Mouse (Mus musculus) neural tube, embryonic 12.5 days (tissue): ENCODE data around the gene Pxdn. TPM values are rescaled to one million over a fixed set of nuclear protein-coding genes. Genes with fewer than 3 reads are reported as not detected.
A peak's percentile ranks its signal among the peaks of the same experiment; 100 is the strongest.

Source experiments
- ATAC-seq: fragments of 200-750 bp; cut with Nextera tagmentation; 2 replicates; pipeline ENCODE4 v1.8.0; 2017; ENCODE audit warnings: low read depth, mild to moderate bottlenecking, moderate TSS enrichment, moderate library complexity; ENCODE audit not compliant: low FRiP score
- H3K27ac ChIP-seq: fragments of 300-500 bp; sonication (generic); 2 replicates; pipeline ENCODE4 v1.5.1; 2016
- H3K27me3 ChIP-seq: fragments of 300-500 bp; sonication (generic); replicated peaks from 2 replicates; pipeline ENCODE4 v1.6.1; 2016; ENCODE audit warnings: mild to moderate bottlenecking
- H3K36me3 ChIP-seq: fragments of 300-500 bp; sonication (generic); 2 replicates; pipeline ENCODE4 v1.6.1; 2016; ENCODE audit warnings: mild to moderate bottlenecking
- H3K4me1 ChIP-seq: fragments of 300-500 bp; sonication (generic); 2 replicates; pipeline ENCODE4 v1.6.1; 2016
- H3K4me2 ChIP-seq: fragments of 300-500 bp; sonication (generic); replicated peaks from 2 replicates; pipeline ENCODE4 v1.6.1; 2016; ENCODE audit warnings: mild to moderate bottlenecking
- H3K4me3 ChIP-seq: fragments of 300-500 bp; sonication (generic); 2 replicates; pipeline ENCODE4 v1.5.1; 2016
- H3K9ac ChIP-seq: fragments of 300-500 bp; sonication (generic); 2 replicates; pipeline ENCODE4 v1.6.1; 2016; ENCODE audit warnings: mild to moderate bottlenecking
- H3K9me3 ChIP-seq: fragments of 300-500 bp; sonication (generic); 2 replicates; pipeline ENCODE4 v1.6.1; 2016; ENCODE audit warnings: mild to moderate bottlenecking
- WGBS: fragments of 180-500 bp; shearing (Covaris S2); methylation state at CpG from one replicate; pipeline ENCODE4 v1.1.7; 2016; 5-methylcytosine and 5-hydroxymethylcytosine counted together
- polyA plus RNA-seq: library from polyadenylated mRNA; unstranded; fragments of >200 nt; fragmentation: Nextera tagmentation; extraction: Ambion mirVana; gene quantifications from 2 replicates; pipeline ENCODE4 v1.2.1, GENCODE M21; 2016

Gene Pxdn
- polyA plus RNA-seq, 1 experiment from 2014 or later = 74.1 TPM

DNA sequence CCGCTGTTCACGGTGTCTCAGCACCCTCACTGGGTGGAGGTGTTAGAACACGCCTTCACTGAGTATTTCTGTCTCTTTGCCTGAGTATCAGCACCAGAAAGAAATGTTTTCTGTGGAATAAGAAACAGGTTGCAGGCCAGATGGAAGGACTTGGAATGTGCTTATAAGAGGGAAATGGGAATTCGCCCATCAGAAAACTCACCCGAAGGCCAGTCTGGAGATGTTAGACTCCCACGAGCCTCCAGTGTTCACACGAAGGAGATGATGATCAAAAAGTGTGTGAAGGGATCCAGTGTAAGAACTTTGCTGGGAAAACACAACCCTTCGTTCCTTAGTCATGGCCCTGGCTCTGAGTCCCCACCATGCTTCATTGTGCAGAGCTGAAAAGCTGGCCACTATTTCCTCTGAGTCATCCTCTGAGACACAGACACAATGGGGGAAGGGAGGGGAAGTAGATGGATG lies 3.3 kb upstream of the Pxdn start:
- no peaks in the 10 kb centered on the region for H3K36me3 ChIP-seq

DNA sequence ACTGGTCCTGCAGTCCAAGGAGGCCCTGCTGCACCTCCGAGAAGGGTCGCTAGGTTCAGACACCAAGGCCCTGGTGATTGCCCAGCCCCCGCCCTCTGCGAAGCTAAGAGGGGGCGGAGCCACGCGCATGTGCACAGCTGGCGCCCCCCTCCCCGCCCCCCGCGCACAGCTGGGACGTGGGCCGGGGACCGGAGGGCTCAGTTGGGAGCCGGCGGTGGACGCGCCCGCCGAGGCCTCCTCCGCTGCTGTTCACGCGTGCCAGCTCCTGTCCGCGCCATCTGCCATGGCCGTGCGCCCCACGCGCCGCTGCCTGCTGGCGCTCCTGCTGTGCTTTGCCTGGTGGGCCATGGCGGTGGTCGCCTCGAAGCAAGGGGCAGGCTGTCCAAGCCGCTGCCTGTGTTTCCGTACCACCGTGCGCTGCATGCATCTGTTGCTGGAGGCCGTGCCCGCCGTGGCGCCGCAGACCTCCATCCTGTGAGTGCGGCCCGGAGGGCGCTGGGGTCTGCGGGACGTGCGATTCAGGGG lies 505 bp downstream of the Pxdn start:
- Histone ChIP-seq H3K36me3 (no peaks in the 10 kb centered on the region), H3K27ac (peak overlapping the region; percentile 75), H3K9me3 (no peaks in the 10 kb centered on the region), H3K4me2 (peak overlapping the region; percentile 84), H3K27me3 (no peaks in the 10 kb centered on the region), H3K4me1 (peaks cover 30% of the 10 kb centered on the region), H3K9ac (peak overlapping the region; percentile 89), H3K4me3 (peak overlapping the region; percentile 85)
- peak; percentile 91 for ATAC-seq
- WGBS = under 1% methylated on average over 49 of the region's 49 CpGs

More for the DNA sequence above, 3.3 kb upstream of the Pxdn start:
- H3K4me1 ChIP-seq = peaks cover 11% of the 10 kb centered on the region
- H3K4me3 ChIP-seq = no peak overlapping the region
- 79% methylated on average over 8 of the region's 8 CpGs for WGBS
- H3K27me3 ChIP-seq = no peaks in the 10 kb centered on the region
- no peak overlapping the region for H3K27ac ChIP-seq
- H3K9me3 ChIP-seq = no peaks in the 10 kb centered on the region
- ATAC-seq = no peak
- no peak overlapping the region for H3K4me2 ChIP-seq
- no peak overlapping the region for H3K9ac ChIP-seq

DNA sequence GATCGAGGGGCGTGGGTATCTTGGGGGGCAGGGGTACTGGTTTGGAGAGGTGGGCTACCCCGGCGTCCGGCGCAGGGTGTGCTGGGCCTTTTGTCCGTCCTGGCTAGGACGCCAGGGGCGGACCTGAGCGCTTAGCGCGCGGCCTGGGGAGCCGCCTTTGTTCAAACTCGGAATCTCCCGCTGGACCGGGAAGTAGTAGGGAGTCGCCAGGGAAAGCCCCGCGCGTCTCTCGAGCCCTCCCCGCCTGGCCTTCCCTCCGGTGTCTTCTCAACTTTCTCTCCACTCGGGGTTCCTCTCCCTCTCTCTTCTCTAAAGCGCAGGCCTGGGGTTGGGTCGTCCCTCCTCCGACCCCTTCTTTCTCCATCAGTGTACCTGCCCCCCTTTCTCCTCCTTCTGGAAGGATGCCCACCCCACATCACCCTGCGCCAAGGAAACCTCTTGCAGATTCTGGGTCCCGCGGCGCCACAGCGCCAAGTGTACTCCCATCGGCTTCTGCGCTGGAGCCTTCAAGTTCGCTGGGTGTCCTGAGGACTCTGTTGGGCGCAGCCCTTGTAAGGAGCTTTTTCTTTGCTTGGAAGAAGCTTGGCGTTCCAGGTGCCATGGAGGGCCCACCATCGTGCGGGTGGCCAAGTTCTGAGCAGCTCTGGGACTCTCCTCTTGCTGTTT lies 1.1 kb downstream of the Pxdn start:
- Histone ChIP-seq H3K4me3 (peak overlapping the region; percentile 85), H3K9me3 (no peaks in the 10 kb centered on the region), H3K36me3 (no peaks in the 10 kb centered on the region), H3K4me2 (peak overlapping the region; percentile 84), H3K4me1 (peaks cover 30% of the 10 kb centered on the region), H3K27me3 (no peaks in the 10 kb centered on the region), H3K27ac (peak overlapping the region; percentile 75), H3K9ac (peak overlapping the region; percentile 89)
- peak; percentile 80 for ATAC-seq
- WGBS = under 1% methylated on average over 35 of the region's 40 CpGs

DNA sequence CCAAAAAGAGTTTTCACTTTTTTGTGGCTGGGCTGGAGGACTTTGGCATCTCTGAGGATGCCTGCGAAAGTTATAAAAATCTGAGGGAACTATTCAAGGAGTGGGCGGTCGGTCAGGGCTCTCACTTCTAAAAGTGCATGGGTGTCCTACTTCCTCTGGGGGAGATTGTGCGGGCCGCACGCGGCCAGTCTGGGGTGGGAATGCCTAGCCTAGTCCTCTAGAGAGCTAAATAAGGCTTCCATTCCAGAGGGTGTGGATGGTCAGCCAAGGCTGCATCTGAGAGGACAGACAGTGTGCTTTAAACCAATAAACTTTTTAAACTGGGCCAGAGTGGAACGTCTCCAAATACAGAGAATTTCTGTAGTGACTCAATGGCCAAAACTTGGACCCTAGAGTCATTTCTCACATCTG lies 1.9 kb downstream of the Pxdn start:
- H3K36me3 ChIP-seq = no peaks in the 10 kb centered on the region
- 5% methylated on average over 8 of the region's 8 CpGs for WGBS
- H3K4me2 ChIP-seq = peak overlapping the region; percentile 84
- no peaks in the 10 kb centered on the region for H3K27me3 ChIP-seq
- no peak for ATAC-seq
- H3K4me3 ChIP-seq = peak overlapping the region; percentile 85
- H3K27ac ChIP-seq = no peak overlapping the region
- peak overlapping the region; percentile 89 for H3K9ac ChIP-seq
- no peaks in the 10 kb centered on the region for H3K9me3 ChIP-seq
- H3K4me1 ChIP-seq = peaks cover 30% of the 10 kb centered on the region

DNA sequence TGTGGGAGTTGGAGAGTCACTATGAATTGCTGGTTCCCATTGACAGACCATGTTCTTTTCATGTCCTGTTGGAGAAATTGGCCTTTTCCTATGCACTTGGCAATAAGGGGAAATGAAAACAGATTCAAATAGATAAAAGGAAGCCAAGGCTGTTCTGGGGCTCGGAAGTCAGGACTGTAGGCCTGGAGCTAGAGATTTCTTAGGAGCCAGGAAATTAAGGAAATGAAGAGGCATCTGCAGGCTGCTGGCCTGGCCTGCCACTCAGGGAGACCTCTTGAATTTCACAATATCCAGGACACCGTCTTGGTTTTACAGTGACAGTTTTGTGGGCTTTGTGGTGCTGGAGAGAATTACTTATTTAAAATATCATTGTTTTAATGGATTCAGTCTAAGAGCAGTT lies 5.0 kb downstream of the Pxdn start:
- no peak overlapping the region for H3K4me3 ChIP-seq
- H3K4me2 ChIP-seq = no peak overlapping the region
- no peak overlapping the region for H3K9ac ChIP-seq
- no peak for ATAC-seq
- H3K27me3 ChIP-seq = no peaks in the 10 kb centered on the region
- no peaks in the 10 kb centered on the region for H3K9me3 ChIP-seq
- no peaks in the 10 kb centered on the region for H3K36me3 ChIP-seq
- WGBS = 88% methylated on average over 2 of the region's 2 CpGs
- peaks cover 32% of the 10 kb centered on the region for H3K4me1 ChIP-seq
- H3K27ac ChIP-seq = no peak overlapping the region

DNA sequence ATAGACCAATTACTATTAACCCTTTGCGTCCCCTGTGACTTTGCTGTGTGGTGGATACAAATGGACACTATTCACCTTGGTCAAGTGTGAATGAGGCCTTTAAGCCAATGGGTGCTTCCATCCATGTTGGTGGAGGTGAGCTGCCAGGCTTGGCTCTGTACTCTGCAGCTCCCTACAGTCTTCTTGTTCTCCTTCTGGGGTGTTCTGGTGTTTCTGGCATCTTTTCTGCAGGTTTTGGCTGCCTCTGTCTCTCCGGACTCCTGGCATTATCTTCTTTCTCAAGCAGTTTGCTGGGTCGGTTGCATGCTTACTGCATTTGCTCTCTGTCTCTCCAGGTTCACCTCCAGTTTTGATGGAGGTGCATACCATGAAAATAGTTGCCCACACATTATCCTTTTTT lies 7.2 kb downstream of the Pxdn start:
- Histone ChIP-seq H3K9me3 (no peaks in the 10 kb centered on the region), H3K9ac (no peak overlapping the region), H3K4me1 (peaks cover 19% of the 10 kb centered on the region), H3K36me3 (no peaks in the 10 kb centered on the region), H3K4me2 (no peak overlapping the region), H3K27me3 (no peaks in the 10 kb centered on the region), H3K4me3 (no peak overlapping the region), H3K27ac (no peak overlapping the region)
- 93% methylated on average over 3 of the region's 3 CpGs for WGBS
- ATAC-seq = no peak

DNA sequence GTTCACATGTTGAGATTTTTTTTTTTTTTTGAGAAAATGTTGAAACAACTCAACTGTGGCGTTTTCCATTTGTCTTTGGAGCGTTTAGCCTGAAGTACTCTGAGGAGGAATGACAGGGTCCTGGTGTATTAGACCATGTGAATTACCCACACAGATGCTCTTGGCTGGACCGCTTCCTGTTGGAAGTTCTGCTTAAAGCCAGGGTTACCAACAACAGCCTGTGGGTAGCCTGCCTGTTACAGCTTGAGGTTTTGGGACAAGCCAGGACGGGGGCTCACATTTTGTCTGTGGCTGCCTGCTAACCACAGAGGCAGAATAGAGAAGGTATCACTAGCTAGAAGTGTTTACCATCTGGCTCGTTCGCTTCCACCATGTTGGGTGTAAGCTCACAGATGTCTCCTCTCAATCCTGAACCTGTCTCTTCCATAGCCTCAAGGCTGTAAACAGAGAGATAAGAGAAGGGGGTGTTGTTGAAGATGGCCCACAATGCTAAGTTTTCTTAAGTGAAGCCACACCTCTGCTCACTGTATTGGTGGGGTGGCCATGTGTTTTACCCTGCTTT lies 7.9 kb downstream of the Pxdn start:
- Histone ChIP-seq H3K4me2 (no peak overlapping the region), H3K36me3 (no peaks in the 10 kb centered on the region), H3K27me3 (no peaks in the 10 kb centered on the region), H3K27ac (no peak overlapping the region), H3K4me1 (peaks cover 16% of the 10 kb centered on the region), H3K9ac (no peak overlapping the region), H3K4me3 (no peak overlapping the region), H3K9me3 (no peaks in the 10 kb centered on the region)
- WGBS = 85% methylated on average over 6 of the region's 6 CpGs
- no peak for ATAC-seq

DNA sequence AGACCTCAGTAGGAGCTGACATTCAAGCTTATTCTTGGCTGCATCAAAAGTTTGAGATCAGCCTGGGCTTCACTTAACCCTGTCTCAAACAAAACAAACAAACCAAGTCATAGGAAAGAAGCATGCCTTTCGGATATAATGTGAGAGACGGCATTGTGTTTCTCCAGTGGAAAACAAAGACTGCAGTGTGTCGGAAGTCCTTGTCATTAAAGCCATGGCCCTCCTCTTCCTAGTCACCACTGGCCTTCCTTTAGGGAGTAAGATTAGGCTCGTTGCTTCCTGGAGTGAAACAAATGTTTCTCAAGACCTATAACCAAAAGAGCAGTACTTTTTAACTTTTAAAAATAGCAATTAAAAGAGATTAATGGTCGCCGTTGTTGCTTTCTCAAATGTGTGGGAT lies 13.6 kb downstream of the Pxdn start:
- 48% methylated on average over 6 of the region's 6 CpGs for WGBS

DNA sequence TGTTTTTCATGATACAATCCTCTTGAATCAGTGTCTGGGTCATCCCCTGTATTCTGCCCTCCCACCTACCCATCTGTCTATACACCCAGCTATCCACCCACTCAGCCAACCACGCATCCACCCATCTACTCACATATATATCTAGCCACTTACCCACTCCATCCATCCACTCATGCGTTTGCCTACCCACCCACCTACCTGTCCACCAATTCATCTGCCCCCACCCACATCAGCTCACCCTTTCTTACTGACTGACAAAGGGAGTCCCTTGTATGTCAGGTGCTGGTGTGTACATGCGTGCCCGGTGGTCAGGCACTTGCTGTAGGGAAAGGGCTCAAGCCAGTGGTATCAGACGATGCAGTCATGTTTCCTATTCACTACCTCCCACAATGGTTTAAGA lies 14.1 kb downstream of the Pxdn start:
- H3K4me1 ChIP-seq = peaks cover 33% of the 10 kb centered on the region

More for the DNA sequence above, 13.6 kb downstream of the Pxdn start:
- Histone ChIP-seq H3K4me1 (peaks cover 33% of the 10 kb centered on the region), H3K9me3 (no peaks in the 10 kb centered on the region), H3K27me3 (no peaks in the 10 kb centered on the region), H3K4me3 (no peak overlapping the region), H3K4me2 (no peak overlapping the region), H3K36me3 (no peaks in the 10 kb centered on the region), H3K27ac (no peak overlapping the region), H3K9ac (no peak overlapping the region)
- ATAC-seq = no peak

DNA sequence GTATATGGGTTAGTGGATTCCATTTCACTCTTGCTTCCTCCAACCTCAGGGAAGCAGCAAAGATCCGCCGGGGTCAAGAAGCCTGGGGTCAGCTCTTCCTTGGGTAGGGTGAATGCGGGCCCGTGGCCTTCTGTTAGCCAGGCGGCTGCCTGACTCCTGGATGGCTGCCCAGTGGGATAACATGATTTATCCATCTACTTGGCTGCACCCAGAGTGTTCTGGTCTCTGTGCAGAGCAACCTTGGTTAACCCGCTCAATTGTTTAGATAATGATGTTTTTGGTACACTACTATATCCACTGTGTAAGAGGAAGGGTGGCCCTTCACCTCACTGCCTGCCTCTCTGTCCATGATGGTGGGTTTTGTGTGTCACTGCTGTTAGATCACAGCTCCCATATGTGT lies 14.7 kb downstream of the Pxdn start:
- ATAC-seq = no peak
- Histone ChIP-seq H3K9me3 (no peaks in the 10 kb centered on the region), H3K4me1 (peaks cover 37% of the 10 kb centered on the region), H3K4me2 (no peak overlapping the region), H3K27ac (no peak overlapping the region), H3K9ac (no peak overlapping the region), H3K36me3 (no peaks in the 10 kb centered on the region), H3K27me3 (no peaks in the 10 kb centered on the region), H3K4me3 (no peak overlapping the region)
- 83% methylated on average over 6 of the region's 6 CpGs for WGBS

More for the DNA sequence above, 14.1 kb downstream of the Pxdn start:
- Histone ChIP-seq H3K36me3 (no peaks in the 10 kb centered on the region), H3K4me3 (no peak overlapping the region), H3K9ac (no peak overlapping the region), H3K9me3 (no peaks in the 10 kb centered on the region), H3K4me2 (no peak overlapping the region), H3K27me3 (no peaks in the 10 kb centered on the region), H3K27ac (no peak overlapping the region)
- 92% methylated on average over 5 of the region's 5 CpGs for WGBS
- ATAC-seq = no peak

DNA sequence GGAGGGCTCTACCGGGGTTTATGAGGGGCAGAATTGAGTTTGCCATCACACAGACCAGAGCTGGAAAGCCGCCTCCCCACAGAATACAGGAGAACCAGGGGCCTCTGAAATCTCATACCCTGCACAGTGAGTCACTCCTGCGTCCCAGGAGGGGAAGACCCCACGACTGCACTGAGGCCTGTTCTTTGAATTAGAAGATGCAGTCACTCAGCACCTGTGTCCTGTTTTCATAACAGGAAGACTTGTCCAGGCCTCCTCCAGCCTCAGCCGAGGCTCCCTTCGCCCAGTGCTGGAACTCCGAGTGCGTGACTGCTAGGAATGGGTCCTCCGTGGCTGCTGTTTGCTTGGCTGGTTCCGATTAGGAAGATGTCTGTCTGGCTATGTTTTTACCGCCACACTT lies 16.6 kb downstream of the Pxdn start:
- no peak overlapping the region for H3K27ac ChIP-seq
- no peaks in the 10 kb centered on the region for H3K9me3 ChIP-seq
- H3K4me3 ChIP-seq = no peak overlapping the region
- no peaks in the 10 kb centered on the region for H3K27me3 ChIP-seq
- H3K9ac ChIP-seq = no peak overlapping the region
- no peak for ATAC-seq
- no peaks in the 10 kb centered on the region for H3K36me3 ChIP-seq
- peaks cover 37% of the 10 kb centered on the region for H3K4me1 ChIP-seq
- WGBS = 49% methylated on average over 11 of the region's 11 CpGs
- peak overlapping the region; percentile 16; the same call in 1 of the 2 replicates for H3K4me2 ChIP-seq

DNA sequence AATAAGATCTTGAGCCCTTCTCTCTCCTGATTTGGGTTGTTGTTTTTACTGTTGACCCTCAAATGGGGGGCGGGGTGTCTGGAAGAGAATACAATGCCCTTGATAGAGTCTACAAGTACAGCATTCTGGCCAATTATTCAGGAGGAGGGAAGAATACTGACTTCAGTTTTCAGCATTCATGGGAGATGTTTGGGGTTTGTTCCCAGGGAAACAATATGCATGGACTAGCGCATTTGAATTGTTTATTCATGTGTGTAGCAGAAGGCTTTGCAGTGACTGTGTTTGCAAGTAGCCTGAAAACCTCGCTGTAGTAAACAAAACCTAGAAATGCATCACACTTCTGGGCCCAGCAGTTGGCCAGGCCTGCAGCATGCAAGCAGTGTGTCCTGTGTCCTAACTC lies 17.1 kb downstream of the Pxdn start:
- ATAC-seq = no peak; the same call in 1 of the 2 replicates
- no peak overlapping the region for H3K9ac ChIP-seq
- no peaks in the 10 kb centered on the region for H3K9me3 ChIP-seq
- peaks cover 37% of the 10 kb centered on the region for H3K4me1 ChIP-seq
- no peaks in the 10 kb centered on the region for H3K27me3 ChIP-seq
- H3K4me3 ChIP-seq = no peak overlapping the region
- H3K4me2 ChIP-seq = 0 out of 2 replicates have a peak overlapping the region, but pooled peaks have one; percentile 16
- H3K27ac ChIP-seq = no peak overlapping the region
- 58% methylated on average over 3 of the region's 3 CpGs for WGBS
- H3K36me3 ChIP-seq = no peaks in the 10 kb centered on the region
